Mouse (Mus musculus) heart, adult 2 months (tissue): ENCODE measurements around the gene Sptbn4.

ENCODE experiments used
- CTCF ChIP-seq: fragments of 200-600 bp; IDR thresholded peaks from 2 replicates; pipeline ENCODE4 v1.8.1; 2022; ENCODE audit warnings: antibody characterized with exemption, mild to moderate bottlenecking, moderate library complexity
- EP300 ChIP-seq: fragments of 200-500 bp; IDR thresholded peaks from 2 replicates; pipeline ENCODE4 v1.6.1; 2011; ENCODE audit warnings: low read depth, low read length, control low read depth; ENCODE audit not compliant: insufficient read depth
- POLR2A ChIP-seq: fragments of 200-500 bp; IDR thresholded peaks from 2 replicates; pipeline ENCODE4 v1.6.1; 2011; ENCODE audit warnings: mild to moderate bottlenecking, low read depth, low read length, control low read depth; ENCODE audit not compliant: insufficient read depth

GRCm38 (mm10) chr7:27428002-27428401 lies 19.5 kb downstream of the Sptbn4 start:
- TF ChIP-seq CTCF, result no peak
- TF ChIP-seq EP300, result no peak
- no peak for TF ChIP-seq POLR2A
